ENCODE assay signal across 10 mouse cellular contexts in genomic region chr14:121391927-121392326, GRCm38 (mm10). TPM values are rescaled to one million over a fixed set of nuclear protein-coding genes. Genes with fewer than 3 reads are reported as not detected.
A peak's percentile ranks its signal among the peaks of the same experiment; 100 is the strongest.
DNase-seq lines count a peak whose midpoint lies in the region; ATAC-seq lines count a peak whose summit lies in the region.
"Had no signal": no experiment of that assay in that cellular context is flagged by ENCODE, and none has a peak within 500 bp of the region (broad histone marks: within the 10 kb centered on the region; RNA-seq: fewer than 3 reads in every experiment).

No protein-coding gene starts in this region.

- H3K36me3 ChIP-seq in kidney, embryonic 16.5 days (ENCODE audit: insufficient read depth, low read length), result no peaks in the 10 kb centered on the region
- no peaks in the 10 kb centered on the region for H3K36me3 ChIP-seq in forebrain, embryonic 12.5 days (replicated peaks)
- H3K36me3 ChIP-seq in forebrain, embryonic 10.5 days (replicated peaks), result no peaks in the 10 kb centered on the region
- H3K36me3 ChIP-seq: limb, embryonic 15.5 days; neural tube, embryonic 12.5 days had no signal

- no peak overlapping the region for H3K9ac ChIP-seq in kidney, embryonic 16.5 days (replicated peaks; ENCODE audit: low read length)
- no peak overlapping the region for H3K9ac ChIP-seq in forebrain, embryonic 12.5 days
- H3K9ac ChIP-seq: limb, embryonic 15.5 days; neural tube, embryonic 12.5 days had no signal

- no peaks in the 10 kb centered on the region for H3K4me1 ChIP-seq in kidney, embryonic 16.5 days (ENCODE audit: insufficient read depth, low read length)
- peaks cover 3% of the 10 kb centered on the region; the same call in 1 of the 2 replicates for H3K4me1 ChIP-seq in forebrain, embryonic 12.5 days
- peaks cover 5% of the 10 kb centered on the region for H3K4me1 ChIP-seq in forebrain, embryonic 10.5 days
- H3K4me1 ChIP-seq: limb, embryonic 15.5 days; neural tube, embryonic 12.5 days had no signal

- 80% methylated on average over 5 of the region's 5 CpGs for WGBS in kidney, embryonic 16.5 days
- WGBS in forebrain, embryonic 12.5 days, result 87% methylated on average over 5 of the region's 5 CpGs
- 91% methylated on average over 5 of the region's 5 CpGs for WGBS in forebrain, embryonic 10.5 days

- H3K4me2 ChIP-seq in kidney, embryonic 16.5 days (replicated peaks; ENCODE audit: low read depth, low read length), result no peak overlapping the region
- H3K4me2 ChIP-seq in forebrain, embryonic 12.5 days, result no peak overlapping the region
- H3K4me2 ChIP-seq: limb, embryonic 15.5 days; neural tube, embryonic 12.5 days had no signal

- no peaks in the 10 kb centered on the region for H3K9me3 ChIP-seq in kidney, embryonic 16.5 days (ENCODE audit: low read length)
- no peaks in the 10 kb centered on the region for H3K9me3 ChIP-seq in forebrain, embryonic 12.5 days
- H3K9me3 ChIP-seq in forebrain, embryonic 10.5 days, result no peaks in the 10 kb centered on the region
- H3K9me3 ChIP-seq: limb, embryonic 15.5 days; neural tube, embryonic 12.5 days had no signal

- peak; percentile 90 for DNase-seq in kidney, adult 11 months
- DNase-seq in adrenal gland, adult 2 months, result peak; percentile 87
- peak; percentile 60 to 69 for DNase-seq in heart, adult 9 months (ENCODE audit: low spot score in 2 of 2)
- DNase-seq in lung, postnatal 10 days, result peak; percentile 69
- DNase-seq in forebrain, embryonic 10.5 days (ENCODE audit: extremely low spot score, low spot score), result no peak

- no peak for ATAC-seq in kidney, embryonic 16.5 days (ENCODE audit: low FRiP score, low TSS enrichment)
- ATAC-seq in megakaryocyte-erythroid progenitor cell, adult 5-6 weeks (replicated peaks; ENCODE audit: low FRiP score, low TSS enrichment, poor library complexity, severe bottlenecking), result no peak
- no peak for ATAC-seq in forebrain, embryonic 12.5 days (ENCODE audit: low FRiP score)

- no peak overlapping the region for H3K4me3 ChIP-seq in kidney, embryonic 16.5 days (ENCODE audit: low read length)
- no peak overlapping the region for H3K4me3 ChIP-seq in forebrain, embryonic 12.5 days (replicated peaks)
- H3K4me3 ChIP-seq in forebrain, embryonic 10.5 days, result no peak overlapping the region
- H3K4me3 ChIP-seq: limb, embryonic 15.5 days; neural tube, embryonic 12.5 days had no signal

- H3K27ac ChIP-seq in kidney, embryonic 16.5 days (ENCODE audit: low read length), result no peak overlapping the region
- H3K27ac ChIP-seq in forebrain, embryonic 12.5 days, result no peak overlapping the region
- H3K27ac ChIP-seq in forebrain, embryonic 10.5 days, result no peak overlapping the region
- H3K27ac ChIP-seq: limb, embryonic 15.5 days; neural tube, embryonic 12.5 days had no signal

- no peaks in the 10 kb centered on the region for H3K27me3 ChIP-seq in kidney, embryonic 16.5 days (ENCODE audit: insufficient read depth, low read length)
- no peaks in the 10 kb centered on the region for H3K27me3 ChIP-seq in forebrain, embryonic 12.5 days
- no peaks in the 10 kb centered on the region for H3K27me3 ChIP-seq in forebrain, embryonic 10.5 days (ENCODE audit: poor library complexity, severe bottlenecking)
- H3K27me3 ChIP-seq: limb, embryonic 15.5 days; neural tube, embryonic 12.5 days had no signal

RNA-seq across cellular contexts. Expression of gene Stk24, which starts 12.1 kb away (rescaled TPM):
- polyA plus RNA-seq in kidney, embryonic 16.5 days (2015; fragmentation: Nextera tagmentation; extraction: Ambion mirVana), result 34.8 and 38.0 TPM in 2 replicates
- total RNA-seq in adrenal gland, adult 2 months (2021), result 100 to 1,000 TPM in 1 of 2 experiments, 10 to 100 TPM in 1; 94.2 to 129 TPM
- 23.8 and 34.2 TPM in 2 replicates for polyA plus RNA-seq in adrenal gland, adult 2 months (2012; rRNA removed)
- total RNA-seq in megakaryocyte-erythroid progenitor cell, adult 5-6 weeks (2014; fragmentation: Nextera tagmentation), result 117 and 138 TPM in 2 replicates
- 81.3 and 102 TPM in 2 replicates for total RNA-seq in megakaryocyte-erythroid progenitor cell, adult 5-6 weeks (2017)
- 41.3 and 41.9 TPM in 2 replicates for polyA plus RNA-seq in forebrain, embryonic 12.5 days (2016; fragmentation: Nextera tagmentation; extraction: Ambion mirVana)
- polyA plus RNA-seq in forebrain, embryonic 10.5 days (2016; fragmentation: Nextera tagmentation; extraction: Ambion mirVana), result 38.4 and 43.4 TPM in 2 replicates
